Mouse (Mus musculus): ENCODE results near the gene Pigx. TPM values are rescaled to one million over a fixed set of nuclear protein-coding genes. Genes with fewer than 3 reads are reported as not detected.

The Pigx gene
- total RNA-seq (2021) = 10 to 100 TPM; 29.2 to 30.3 TPM
- long read RNA-seq, experiment 1, transcript Pigx-201 (6 exons, 993 nt) = major isoform, 10 of 15 reads
- long read RNA-seq, experiment 1, partial matches to known transcripts = 0 of 15 reads
- long read RNA-seq, experiment 1, other reads (novel, unspliced or antisense) = 3 of 15 reads
- long read RNA-seq, experiment 2, transcript Pigx-201 (6 exons, 993 nt) = major isoform, 11 of 34 reads
- long read RNA-seq, experiment 2, transcript Pigx-211 (6 exons, 982 nt) = major isoform, 11 of 34 reads
- long read RNA-seq, experiment 2, partial matches to known transcripts = 3 of 34 reads
- long read RNA-seq, experiment 2, other reads (novel, unspliced or antisense) = 8 of 34 reads

- DNase-seq (ENCODE audit: low spot score in 2 of 2) = peak; percentile 89 to 92
Observed at GRCm38 (mm10) chr16:32099638-32100150, at the start of gene Pigx, which contains the start of gene Cep19. Gene Pigx (minus strand): TSS chr16:32099740. Gene Cep19 (plus strand): TSS chr16:32099800.

GRCm38 (mm10) chr16:32147589-32148207 is 48.2 kb upstream of the Pigx start:
- no peak for DNase-seq (ENCODE audit: low spot score in 2 of 2)

GRCm38 (mm10) chr16:32144592-32144991 is 45.1 kb upstream of the Pigx start:
- DNase-seq (ENCODE audit: low spot score in 2 of 2) = no peak

- DNase-seq (ENCODE audit: low spot score in 2 of 2) = no peak
Observed at GRCm38 (mm10) chr16:32143766-32144165, 44.2 kb upstream of the Pigx start.

GRCm38 (mm10) chr16:32138954-32139353 is 39.4 kb upstream of the Pigx start:
- DNase-seq (ENCODE audit: low spot score in 2 of 2) = no peak

GRCm38 (mm10) chr16:32135842-32136357 is 36.4 kb upstream of the Pigx start:
- no peak for DNase-seq (ENCODE audit: low spot score in 2 of 2)

- no peak for DNase-seq (ENCODE audit: low spot score in 2 of 2)
Observed at GRCm38 (mm10) chr16:32133148-32133547, 33.6 kb upstream of the Pigx start.

- DNase-seq (ENCODE audit: low spot score in 2 of 2) = no peak
Observed at GRCm38 (mm10) chr16:32130190-32130826, 30.8 kb upstream of the Pigx start.

- no peak for DNase-seq (ENCODE audit: low spot score in 2 of 2)
Observed at GRCm38 (mm10) chr16:32129449-32130189, 30.1 kb upstream of the Pigx start.

GRCm38 (mm10) chr16:32127046-32127445 is 27.5 kb upstream of the Pigx start:
- no peak for DNase-seq (ENCODE audit: low spot score in 2 of 2)

GRCm38 (mm10) chr16:32125364-32125763 is 25.8 kb upstream of the Pigx start:
- DNase-seq (ENCODE audit: low spot score in 2 of 2) = no peak

- no peak for DNase-seq (ENCODE audit: low spot score in 2 of 2)
Observed at GRCm38 (mm10) chr16:32124444-32125335, 25.1 kb upstream of the Pigx start.

- no peak for DNase-seq (ENCODE audit: low spot score in 2 of 2)
Observed at GRCm38 (mm10) chr16:32124020-32124419, 24.5 kb upstream of the Pigx start.

- no peak for DNase-seq (ENCODE audit: low spot score in 2 of 2)
Observed at GRCm38 (mm10) chr16:32120454-32120853, 20.9 kb upstream of the Pigx start.

- DNase-seq (ENCODE audit: low spot score in 2 of 2) = no peak
Observed at GRCm38 (mm10) chr16:32116186-32116585, 16.6 kb upstream of the Pigx start.

GRCm38 (mm10) chr16:32115781-32116180 is 16.2 kb upstream of the Pigx start:
- no peak for DNase-seq (ENCODE audit: low spot score in 2 of 2)

GRCm38 (mm10) chr16:32114968-32115695 is 15.6 kb upstream of the Pigx start:
- peak; percentile 89 to 93 for DNase-seq (ENCODE audit: low spot score in 2 of 2)

GRCm38 (mm10) chr16:32114406-32114805 is 14.9 kb upstream of the Pigx start:
- DNase-seq (ENCODE audit: low spot score in 2 of 2) = no peak

- DNase-seq (ENCODE audit: low spot score in 2 of 2) = peak in 1 of 2 experiments; percentile 49
Observed at GRCm38 (mm10) chr16:32113541-32114218, 14.1 kb upstream of the Pigx start.
